Mouse (Mus musculus) left cerebral cortex, adult 9 months (tissue): Measurements from ENCODE around the gene Etl4.
"Not testable (repeated sequence)": the region's sequence is repeated elsewhere in the genome, so short reads cannot be mapped to it uniquely, and the experiment has no call there.

Source experiments
- DNase-seq, 2 experiments: peaks; one replicate each; pipeline ENCODE4 v3.0.0; 2022; ENCODE audit warnings: low spot score in 2 of 2

Gene Etl4

DNA sequence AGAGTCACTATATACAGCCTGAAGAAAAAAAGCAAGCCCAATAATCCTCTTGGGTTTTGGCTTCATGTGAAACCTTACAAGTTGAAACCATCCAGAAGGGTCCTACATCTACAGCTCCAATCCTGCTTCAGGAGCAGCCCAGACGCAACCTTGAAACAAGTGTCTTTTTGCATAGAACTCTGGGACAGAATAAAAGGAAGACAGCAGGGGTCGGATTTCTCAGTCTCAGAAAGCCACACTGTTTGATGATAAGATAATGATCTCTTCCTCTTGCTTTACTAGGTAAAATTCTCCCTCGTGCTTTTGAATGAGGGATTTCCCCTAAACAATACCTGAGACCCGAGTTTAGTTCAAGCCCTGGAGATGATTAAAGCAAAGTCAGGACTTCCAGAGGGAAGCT is 385.0 kb downstream of the Etl4 start:
- DNase-seq = no peak

DNA sequence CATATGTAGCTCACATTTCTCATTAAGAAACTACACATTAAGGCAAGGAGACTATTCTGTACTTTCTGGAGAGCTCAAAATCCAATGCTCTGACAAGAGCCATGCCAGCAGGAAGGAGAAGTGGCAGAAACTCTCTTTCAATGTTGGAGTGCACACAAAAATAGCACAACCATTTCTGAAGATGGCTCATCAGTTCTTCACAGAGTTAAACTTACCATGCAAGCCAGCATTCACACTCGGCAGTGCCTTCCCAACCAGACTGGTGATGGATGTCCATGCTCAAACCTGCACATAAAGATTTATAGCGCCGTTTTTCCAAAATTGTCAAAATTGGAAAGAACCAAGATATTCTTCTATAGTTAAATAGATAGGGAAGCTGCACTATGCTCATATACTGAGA is 392.9 kb downstream of the Etl4 start:
- DNase-seq = no peak

DNA sequence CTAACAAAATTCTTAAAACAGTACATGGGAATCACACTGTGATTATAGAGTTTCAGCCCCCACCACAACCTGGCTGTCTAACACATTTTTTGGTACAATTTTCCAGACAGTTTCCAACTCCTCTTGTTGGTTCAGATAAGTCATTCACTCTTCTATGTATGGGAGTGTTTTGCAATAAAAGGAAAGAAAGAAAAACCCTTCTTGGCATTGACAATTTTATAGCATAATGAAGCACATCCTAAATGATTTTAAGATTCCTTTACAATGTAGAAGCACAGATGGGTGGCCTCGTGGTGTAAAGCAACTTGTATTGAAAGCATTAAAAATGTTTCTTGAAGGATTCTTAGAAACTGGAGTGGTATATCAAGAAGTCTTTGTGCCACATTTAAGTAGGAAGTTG is 415.4 kb downstream of the Etl4 start:
- DNase-seq = no peak

DNA sequence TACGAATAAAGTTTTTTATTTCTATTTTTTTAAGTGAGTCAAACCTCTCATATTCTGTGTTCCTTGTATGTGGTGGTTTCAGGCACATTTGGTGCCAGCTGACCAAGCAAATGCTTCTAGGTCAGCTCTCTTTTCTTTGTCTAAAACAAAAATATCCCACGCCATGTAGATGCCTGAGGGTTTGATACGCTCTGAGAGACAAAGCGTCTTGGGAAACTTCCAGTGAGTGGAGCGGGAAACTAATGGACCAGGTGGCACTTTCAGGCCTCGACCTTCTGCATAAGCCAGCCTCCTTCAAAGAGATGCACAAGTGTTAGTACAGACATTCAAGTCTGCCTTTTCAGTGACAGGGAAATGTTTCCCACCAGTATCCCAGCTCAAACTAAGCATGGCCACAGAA is 426.6 kb downstream of the Etl4 start:
- no peak for DNase-seq

DNA sequence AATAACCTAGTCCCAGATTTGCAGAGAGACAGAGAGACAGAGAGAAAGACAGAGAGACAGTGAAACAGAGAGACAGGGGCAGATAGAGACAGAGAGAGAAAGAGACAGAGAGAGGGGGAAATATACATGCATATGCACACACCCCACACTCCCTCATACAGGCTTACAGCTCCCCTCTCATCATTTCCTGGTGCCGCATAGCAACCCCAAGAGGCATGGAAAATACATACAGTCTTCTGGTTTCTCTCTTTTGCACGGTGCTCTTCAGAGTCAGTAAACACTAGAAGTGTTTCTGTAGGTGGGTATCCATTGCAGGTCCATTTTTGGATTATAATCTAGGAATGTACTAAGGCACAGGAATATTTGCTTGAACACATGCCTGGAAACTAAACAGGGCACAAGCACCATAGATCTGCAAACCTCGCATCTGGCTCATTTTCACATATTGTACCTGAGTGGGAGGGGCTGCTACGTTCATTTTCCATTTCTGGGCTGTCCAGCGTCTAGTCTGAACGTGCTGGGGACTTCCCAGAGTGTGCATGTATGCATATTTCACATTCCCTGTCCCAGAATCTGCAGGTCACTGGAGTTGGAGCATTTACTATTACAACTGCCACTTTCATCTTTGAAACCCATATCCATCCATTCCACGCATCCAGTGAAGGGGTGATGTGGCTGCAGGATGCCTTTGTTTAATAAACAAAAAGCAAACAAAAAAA is 429.6 kb downstream of the Etl4 start:
- no peak for DNase-seq

DNA sequence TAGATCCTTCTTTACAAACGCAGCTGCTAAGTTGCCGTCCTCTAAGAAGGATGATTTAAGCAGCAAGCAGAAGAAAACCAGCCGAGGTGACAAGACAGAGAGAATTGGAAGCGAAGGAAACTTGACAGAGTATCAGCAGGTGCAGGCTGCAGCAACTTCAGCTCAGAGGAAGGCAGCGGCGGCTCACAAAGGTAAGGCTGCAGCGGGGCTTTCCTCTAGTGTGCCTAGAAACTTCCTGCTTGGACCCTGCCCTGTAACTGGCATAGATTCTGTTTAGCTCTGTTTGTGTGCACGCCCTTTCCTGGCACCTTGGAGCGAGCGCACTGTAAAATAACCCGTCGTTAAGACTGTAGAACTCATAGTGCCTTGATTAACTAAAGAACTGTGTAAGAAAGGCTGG is 430.3 kb downstream of the Etl4 start:
- DNase-seq = no peak

DNA sequence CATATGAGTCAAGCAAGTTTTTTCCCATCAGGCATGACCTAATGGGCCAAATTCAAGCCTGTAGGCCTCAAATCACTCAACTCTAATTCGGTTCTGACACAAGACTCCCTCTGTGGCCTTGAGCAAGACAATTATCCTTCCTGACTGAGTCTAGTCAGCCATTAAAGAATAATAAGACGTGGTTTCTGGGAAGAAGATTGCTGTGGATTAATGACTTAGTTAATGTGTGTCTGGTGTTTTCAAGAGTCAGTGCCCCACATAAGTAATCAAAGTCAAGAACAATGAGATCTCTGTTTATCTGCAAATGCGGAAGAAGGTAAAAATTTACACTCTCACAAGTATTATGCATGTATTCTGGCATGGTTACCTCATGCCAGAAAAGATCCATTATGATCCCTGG is 437.3 kb downstream of the Etl4 start:
- no peak for DNase-seq

DNA sequence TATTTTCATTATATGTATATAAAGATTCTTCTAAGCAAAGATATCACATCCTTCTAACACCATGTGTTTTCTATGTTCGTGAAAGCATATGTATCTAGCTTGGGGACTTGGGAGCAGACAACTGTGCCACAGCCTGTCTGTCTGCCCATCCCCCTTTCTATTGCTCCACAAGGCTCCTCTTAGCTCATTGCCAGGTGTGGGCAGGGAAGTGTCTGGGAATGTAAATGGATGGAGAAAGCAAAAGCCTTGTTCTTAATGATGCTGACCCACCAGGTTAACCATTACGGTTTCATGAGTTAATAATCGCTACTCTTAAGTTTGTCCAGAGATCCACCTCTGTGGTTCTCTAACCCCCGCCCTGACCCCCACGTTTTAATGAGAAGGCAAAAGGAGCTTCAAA is 439.7 kb downstream of the Etl4 start:
- DNase-seq = no peak

DNA sequence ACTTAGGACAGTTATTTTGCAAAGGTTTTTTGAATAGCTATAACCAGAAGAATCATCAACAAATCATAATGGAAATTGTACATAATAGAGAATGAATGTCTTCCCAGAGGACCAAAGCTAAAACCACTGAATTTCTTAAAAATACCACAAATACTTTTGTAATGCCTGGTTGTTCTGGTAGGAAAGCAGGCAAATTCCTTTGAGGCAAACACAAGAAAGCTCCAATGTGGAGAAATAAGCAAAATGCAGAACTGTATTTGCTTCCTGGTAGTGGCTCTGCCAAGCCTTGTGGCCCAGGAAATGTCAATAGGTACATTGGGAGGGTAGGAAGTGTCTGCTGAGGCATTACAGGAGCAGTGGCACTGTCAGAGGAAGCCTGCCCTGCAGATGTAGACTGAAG is 443.2 kb downstream of the Etl4 start:
- DNase-seq = no peak

DNA sequence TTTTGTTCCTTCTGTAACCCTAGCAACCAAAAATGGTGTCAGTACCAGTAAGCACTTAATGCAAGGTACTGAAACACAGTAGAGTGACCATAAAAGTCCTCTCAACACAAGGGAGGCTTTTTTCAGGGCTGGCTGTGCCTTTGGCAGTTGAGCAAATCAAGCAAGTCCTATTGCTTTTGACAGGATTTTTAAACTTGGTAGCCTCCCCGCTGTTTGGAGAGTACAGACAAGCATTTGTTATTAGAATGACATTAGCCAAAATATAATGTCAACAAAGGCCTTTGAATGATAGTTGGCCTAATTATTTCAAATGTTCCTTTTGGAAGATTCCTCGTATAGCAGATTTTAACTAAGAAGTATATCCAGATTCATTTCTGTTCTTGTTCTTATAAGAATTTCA is 467.4 kb downstream of the Etl4 start:
- no peak for DNase-seq

DNA sequence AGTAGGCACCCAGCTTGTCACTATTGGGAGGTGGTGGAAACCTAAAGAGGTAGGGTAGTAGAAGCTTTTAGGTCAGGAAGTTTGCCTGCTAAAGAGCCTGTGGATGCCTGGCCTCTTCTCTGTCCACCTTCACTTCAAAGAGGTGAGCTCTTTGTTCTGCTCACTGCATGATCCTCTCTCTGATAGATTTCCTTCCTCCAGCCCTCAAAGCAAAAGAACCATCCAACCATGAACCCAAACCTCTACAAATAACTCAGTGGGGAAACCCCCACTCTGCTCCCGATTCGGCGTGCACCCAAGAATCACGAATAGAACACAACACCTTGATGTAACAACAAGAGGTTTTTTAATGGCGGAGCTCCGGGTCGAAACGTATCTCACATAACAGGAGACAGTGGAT is 471.3 kb downstream of the Etl4 start:
- DNase-seq = not testable (repeated sequence)

DNA sequence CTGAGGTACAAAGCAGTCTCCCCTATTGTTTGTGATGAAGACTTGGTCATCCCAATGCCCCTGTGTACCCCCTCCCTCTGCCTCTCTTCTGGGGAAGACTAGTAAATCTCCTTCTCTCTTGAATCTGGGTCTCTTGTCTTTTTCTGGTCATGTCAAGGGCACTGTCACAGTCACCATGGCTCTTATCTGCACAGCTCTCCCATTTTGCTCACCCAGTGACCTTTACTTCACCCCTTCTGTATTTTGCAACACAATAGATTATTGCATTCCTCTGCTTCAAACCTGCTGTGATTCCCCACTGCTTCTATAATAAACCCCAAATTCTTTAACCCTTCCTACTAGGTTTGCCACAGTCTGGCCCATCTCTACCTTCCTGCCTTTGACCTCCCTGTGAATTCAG is 484.5 kb downstream of the Etl4 start:
- no peak for DNase-seq

DNA sequence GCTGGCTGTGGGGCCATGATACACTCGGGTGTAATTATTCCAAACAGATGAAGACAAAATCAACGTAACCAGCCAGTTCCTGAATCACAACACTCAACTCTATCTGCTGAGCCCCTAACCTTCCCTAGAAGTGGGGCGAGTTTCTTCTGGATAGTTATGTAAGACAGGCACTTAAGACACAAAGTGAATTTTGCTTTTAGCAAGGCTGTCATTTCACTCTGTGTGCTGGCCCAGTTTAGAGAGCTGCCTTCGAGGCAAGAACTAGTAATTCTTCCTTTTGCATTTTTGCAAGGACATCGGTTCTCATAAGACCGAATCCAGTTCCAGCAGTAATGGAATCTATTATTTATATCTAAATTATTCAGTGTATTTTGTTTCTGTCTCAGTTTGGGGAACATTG is 487.4 kb downstream of the Etl4 start:
- no peak for DNase-seq

DNA sequence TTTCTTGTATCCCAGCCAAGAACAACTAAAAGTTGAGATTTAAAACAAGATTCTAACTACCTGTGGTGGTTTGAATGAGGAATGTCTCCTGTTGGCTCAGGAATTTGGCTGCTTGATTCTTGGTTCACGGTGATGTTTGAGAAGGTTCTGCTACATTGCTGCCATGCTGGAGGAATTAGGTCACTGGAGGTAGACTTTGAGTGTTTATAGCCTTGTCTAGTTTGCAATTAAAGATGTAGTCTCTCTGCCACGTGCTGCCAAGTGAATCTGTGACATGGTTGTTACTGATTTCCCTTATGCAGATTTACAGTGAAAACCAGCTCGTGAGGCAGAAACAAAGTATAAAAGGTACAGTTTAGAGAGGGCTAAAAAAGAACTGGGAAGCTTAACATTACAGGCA is 491.0 kb downstream of the Etl4 start:
- DNase-seq = no peak

DNA sequence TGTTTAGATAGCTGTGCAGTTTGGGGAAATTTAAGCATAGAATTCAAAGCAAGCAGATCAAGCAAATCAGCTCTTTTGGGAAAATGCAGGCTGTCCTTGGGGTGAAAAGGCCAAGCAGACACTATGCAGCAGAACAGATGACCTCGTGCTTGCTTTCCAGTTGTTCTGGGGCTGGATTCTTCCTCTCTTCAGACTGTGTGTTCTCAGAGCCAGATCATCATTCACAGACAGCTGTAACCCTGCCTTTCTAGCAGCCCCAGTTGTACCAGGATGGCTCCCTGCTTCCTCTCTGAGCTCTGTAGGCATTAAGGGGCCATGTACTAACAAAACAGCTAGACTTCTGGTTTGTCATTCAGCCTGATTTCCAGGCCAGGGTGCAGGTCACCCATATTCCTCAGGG is 494.8 kb downstream of the Etl4 start:
- no peak for DNase-seq

DNA sequence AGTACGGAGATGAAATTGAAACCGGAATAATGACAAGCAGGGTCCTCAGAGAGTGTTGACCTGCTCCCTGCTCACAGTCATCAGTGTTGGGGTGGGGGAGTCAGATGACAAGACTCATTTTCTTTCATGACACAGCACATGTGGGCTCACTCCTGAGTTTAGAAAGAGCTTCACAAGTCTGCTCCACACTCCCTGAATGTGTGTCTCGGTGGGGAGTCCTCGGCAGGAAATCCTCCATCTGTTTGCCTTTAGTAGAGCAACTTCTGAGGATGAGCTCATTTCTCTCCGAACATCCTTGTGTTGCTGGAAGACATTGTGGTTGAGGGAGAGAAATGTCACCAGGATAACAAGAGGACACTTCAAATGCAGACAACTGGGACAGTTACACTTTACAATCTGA is 497.5 kb downstream of the Etl4 start:
- DNase-seq = peak; percentile 37 to 64

DNA sequence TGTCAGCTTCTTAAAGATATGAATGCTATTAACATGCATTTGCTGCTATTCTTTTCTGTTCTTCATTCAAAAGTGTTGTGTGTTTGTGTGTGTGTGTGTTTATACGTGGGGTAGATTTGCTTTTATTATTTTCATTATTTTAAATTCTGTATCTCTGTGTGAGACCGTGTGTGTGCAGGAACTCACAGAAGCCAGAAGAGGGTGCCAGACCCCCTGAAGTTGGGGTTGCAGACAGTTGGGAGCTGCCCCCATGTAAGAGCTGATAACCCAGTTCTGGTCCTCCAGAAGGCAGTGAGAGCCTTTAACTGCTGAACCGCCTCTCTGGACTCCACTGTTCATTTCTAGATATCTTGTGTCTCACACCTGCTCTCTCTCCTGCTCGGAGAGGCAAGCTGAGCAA is 505.3 kb downstream of the Etl4 start:
- DNase-seq = no peak

DNA sequence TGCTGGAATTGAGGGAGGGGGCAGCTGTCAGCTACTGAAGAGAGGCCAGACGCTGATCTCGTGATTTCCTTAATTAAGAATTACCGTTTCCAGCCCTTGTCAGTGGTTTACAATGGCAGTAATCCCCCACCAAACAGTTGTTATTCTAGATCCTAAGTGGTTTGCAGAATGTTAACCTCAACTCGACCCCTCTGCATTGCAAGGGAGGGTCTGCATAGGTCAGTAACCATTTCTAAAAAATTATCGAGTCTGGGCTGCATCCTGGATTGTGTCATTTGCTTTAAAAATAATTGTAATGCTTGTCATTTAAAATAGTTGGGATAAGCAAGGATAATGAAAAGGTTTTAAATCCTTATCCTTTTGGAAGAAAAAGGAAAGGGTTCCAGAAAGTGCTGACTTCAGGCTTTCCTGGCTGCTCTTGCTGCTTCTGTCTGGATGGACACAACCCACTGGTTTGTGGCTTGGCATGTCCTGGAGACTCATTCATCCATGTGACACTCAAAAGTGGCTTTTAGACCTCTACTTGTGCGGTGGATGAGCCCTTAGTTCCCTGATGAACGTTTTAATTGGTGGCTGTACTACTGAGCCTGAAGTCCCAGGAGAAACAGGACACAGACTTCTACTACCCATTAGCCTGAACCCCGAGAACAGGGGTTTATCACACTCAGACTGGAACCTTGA is 507.5 kb downstream of the Etl4 start:
- no peak for DNase-seq

DNA sequence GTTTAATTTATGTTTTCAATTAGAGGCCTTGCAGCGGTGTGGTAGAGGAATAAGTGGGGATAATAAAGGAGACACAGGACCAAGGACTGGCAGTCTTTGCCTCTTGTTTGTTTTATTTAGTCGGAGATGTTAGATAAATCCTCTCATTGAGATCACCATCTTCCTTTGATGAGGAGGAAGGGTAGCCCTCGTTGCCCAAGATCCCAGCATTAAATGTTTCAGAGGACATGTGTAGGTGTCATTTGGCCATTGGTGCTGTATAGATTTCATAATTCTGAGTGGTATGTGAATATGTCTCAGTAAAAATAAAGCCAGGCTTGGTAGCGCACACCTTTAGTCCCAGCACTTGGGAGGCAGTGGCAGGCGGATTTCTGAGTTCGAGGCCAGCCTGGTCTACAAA is 508.4 kb downstream of the Etl4 start:
- DNase-seq = no peak

DNA sequence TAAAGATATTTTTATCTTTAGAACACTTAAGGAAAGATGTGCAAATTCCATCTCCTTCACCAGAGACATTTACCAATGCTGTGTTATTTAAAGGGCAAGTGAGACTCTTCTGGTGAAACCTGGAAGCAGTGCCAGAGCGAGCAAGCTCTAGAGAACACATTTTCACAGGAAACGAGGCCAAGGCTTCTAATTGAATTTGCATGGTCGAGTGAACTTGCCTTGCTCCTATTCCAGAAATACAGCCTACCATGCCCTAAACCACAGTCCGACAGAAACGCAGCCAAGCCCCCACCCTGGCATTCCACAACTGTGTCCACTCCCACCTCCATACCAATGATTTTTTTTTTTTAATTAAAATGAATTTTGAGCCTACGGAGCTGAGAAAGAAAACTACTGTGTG is 510.4 kb downstream of the Etl4 start:
- DNase-seq = peak in 1 of 2 experiments; percentile 28

DNA sequence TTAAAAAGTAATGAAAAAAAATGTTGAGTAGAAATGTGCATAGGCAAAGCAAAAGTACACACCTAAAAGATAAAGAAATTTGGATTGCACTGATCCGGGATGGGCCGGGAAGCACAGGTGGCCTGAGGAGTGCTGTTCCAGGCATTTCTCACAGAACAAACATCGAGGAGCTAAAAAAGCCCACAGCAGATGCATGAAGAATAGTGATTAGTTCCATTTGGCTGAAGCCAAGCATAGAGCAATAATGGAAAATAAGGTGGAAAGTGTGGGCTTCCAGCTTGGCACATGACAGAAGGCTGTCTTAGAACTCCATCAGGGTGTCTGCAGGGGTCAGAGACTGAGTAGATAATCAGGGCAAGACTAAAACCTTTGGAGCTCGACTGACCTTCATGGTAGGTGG is 512.7 kb downstream of the Etl4 start:
- DNase-seq = no peak

DNA sequence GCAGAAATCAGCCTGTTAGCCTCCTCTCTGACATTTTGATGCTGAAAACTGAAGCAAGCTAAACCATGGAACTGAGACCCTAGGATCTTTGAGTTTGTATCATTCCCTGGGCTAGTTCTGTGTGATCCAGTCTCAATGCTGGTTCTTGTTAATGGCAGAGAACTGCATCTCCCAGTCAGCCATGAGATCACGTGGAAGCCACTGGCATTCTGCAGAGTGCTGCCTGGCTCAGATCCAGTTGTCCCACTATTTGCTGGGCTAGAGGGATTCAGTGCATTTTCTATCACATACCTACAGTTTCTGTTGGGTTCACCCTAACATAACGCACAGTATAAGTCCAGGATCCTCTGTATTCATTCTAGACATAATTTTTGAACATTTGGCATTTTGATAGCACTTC is 524.1 kb downstream of the Etl4 start:
- DNase-seq = peak in 1 of 2 experiments; percentile 16

DNA sequence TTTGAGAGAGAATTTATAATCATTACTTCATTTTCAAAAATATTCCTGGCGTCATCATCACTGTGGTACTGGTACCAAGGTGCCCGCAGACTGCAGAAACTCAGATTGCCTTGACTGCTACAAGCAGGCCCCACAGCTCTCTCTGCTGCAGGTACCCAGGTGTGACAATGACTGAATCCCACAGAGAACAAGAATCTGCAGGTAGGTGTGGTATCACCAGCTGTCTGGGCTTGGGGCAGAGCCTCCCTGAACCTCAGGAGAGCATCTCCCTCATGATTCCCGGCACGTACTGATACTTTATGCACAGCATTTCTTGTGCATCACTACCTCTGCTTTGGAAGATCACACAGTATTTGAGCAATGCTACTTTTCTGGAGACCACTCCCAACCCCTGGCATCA is 526.0 kb downstream of the Etl4 start:
- no peak for DNase-seq

DNA sequence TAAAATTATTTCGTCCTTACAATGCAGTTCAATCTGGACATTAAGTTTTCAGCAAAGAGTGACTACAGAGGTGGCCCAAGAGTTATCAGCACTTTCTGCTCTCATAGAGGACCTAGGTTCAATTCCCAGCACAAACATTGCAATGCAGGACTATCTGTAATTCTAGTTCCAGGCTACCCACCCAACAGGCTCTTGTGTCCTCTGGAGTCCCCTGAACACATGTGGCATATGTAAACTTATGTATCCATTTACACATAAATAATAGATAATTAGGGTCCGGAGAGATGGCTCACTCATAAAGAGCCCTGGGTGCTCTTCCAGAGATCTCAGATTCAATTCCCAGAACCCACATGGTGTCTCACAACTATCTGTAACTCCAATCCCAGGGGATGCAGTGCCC is 533.2 kb downstream of the Etl4 start:
- DNase-seq = no peak
